Mouse (Mus musculus) neural tube, embryonic 15.5 days (tissue): ENCODE data around the gene Hoxa2. TPM values are rescaled to one million over a fixed set of nuclear protein-coding genes. Genes with fewer than 3 reads are reported as not detected.
A peak's percentile ranks its signal among the peaks of the same experiment; 100 is the strongest.

ENCODE experiments used
- ATAC-seq: fragments of 200-750 bp; cut with Nextera tagmentation; 2 replicates; pipeline ENCODE4 v1.8.0; 2017; ENCODE audit warnings: mild to moderate bottlenecking, moderate TSS enrichment, moderate library complexity; ENCODE audit not compliant: low FRiP score
- H3K27ac ChIP-seq: fragments of 300-500 bp; sonication (generic); replicated peaks from 2 replicates; pipeline ENCODE4 v1.5.1; 2015; ENCODE audit warnings: mild to moderate bottlenecking, inconsistent platforms
- H3K27me3 ChIP-seq: fragments of 300-500 bp; sonication (generic); replicated peaks from 2 replicates; pipeline ENCODE4 v1.6.1; 2015; ENCODE audit warnings: inconsistent platforms
- H3K36me3 ChIP-seq: fragments of 300-500 bp; sonication (generic); 2 replicates; pipeline ENCODE4 v1.6.1; 2015; ENCODE audit warnings: inconsistent platforms
- H3K4me1 ChIP-seq: fragments of 300-500 bp; sonication (generic); 2 replicates; pipeline ENCODE4 v1.6.1; 2015; ENCODE audit warnings: inconsistent platforms
- H3K4me2 ChIP-seq: fragments of 300-500 bp; sonication (generic); 2 replicates; pipeline ENCODE4 v1.6.1; 2015; ENCODE audit warnings: inconsistent platforms, mild to moderate bottlenecking, moderate library complexity
- H3K4me3 ChIP-seq: fragments of 300-500 bp; sonication (generic); replicated peaks from 2 replicates; pipeline ENCODE4 v1.5.1; 2015; ENCODE audit warnings: mild to moderate bottlenecking, inconsistent platforms
- H3K9ac ChIP-seq: fragments of 300-500 bp; sonication (generic); replicated peaks from 2 replicates; pipeline ENCODE4 v1.6.1; 2015; ENCODE audit warnings: mild to moderate bottlenecking, inconsistent platforms
- H3K9me3 ChIP-seq: fragments of 300-500 bp; sonication (generic); replicated peaks from 2 replicates; pipeline ENCODE4 v1.6.1; 2016; ENCODE audit warnings: inconsistent platforms
- WGBS: fragments of 180-500 bp; shearing (Covaris S2); methylation state at CpG from one replicate; pipeline ENCODE4 v1.1.7; 2015; ENCODE audit warnings: mixed read lengths; 5-methylcytosine and 5-hydroxymethylcytosine counted together
- polyA plus RNA-seq: library from polyadenylated mRNA; unstranded; fragments of >200 nt; fragmentation: Nextera tagmentation; extraction: Ambion mirVana; gene quantifications from 2 replicates; pipeline ENCODE4 v1.2.1, GENCODE M21; 2015

The Hoxa2 gene
- polyA plus RNA-seq, 1 experiment from 2014 or later = 12.0 TPM

GRCm38 (mm10) chr6:52200073-52200750 lies 35.6 kb upstream of the Hoxa2 start:
- 0 out of 2 replicates have a peak overlapping the region, but pooled peaks have one; percentile 26 for H3K9ac ChIP-seq
- 8% methylated on average over 30 of the region's 30 CpGs for WGBS
- peak overlapping the region; percentile 85 for H3K4me2 ChIP-seq
- H3K4me1 ChIP-seq = peaks cover 79% of the 10 kb centered on the region
- peak overlapping the region; percentile 76 for H3K27ac ChIP-seq
- H3K27me3 ChIP-seq = no peaks in the 10 kb centered on the region
- peaks cover 8% of the 10 kb centered on the region; the same call in 1 of the 2 replicates for H3K36me3 ChIP-seq
- peak overlapping the region; percentile 2; the same call in 1 of the 2 replicates for H3K4me3 ChIP-seq
- H3K9me3 ChIP-seq = no peaks in the 10 kb centered on the region
- ATAC-seq = peak; percentile 21; the same call in 1 of the 2 replicates

GRCm38 (mm10) chr6:52197271-52197670 lies 32.6 kb upstream of the Hoxa2 start:
- peaks cover 75% of the 10 kb centered on the region for H3K4me1 ChIP-seq
- H3K4me2 ChIP-seq = peak overlapping the region; percentile 32
- peak; percentile 64 for ATAC-seq

GRCm38 (mm10) chr6:52196811-52197210 lies 32.2 kb upstream of the Hoxa2 start:
- no peaks in the 10 kb centered on the region for H3K9me3 ChIP-seq
- H3K36me3 ChIP-seq = peaks cover 3% of the 10 kb centered on the region; the same call in 1 of the 2 replicates
- no peak for ATAC-seq
- H3K4me1 ChIP-seq = peaks cover 77% of the 10 kb centered on the region
- H3K4me3 ChIP-seq = no peak overlapping the region
- WGBS = 19% methylated on average over 9 of the region's 9 CpGs
- H3K9ac ChIP-seq = 0 out of 2 replicates have a peak overlapping the region, but pooled peaks have one; percentile 20
- peak overlapping the region; percentile 68 for H3K27ac ChIP-seq
- H3K27me3 ChIP-seq = no peaks in the 10 kb centered on the region
- peak overlapping the region; percentile 32 for H3K4me2 ChIP-seq

More at GRCm38 (mm10) chr6:52197271-52197670, 32.6 kb upstream of the Hoxa2 start:
- Histone ChIP-seq H3K27me3 (no peaks in the 10 kb centered on the region), H3K36me3 (peaks cover 3% of the 10 kb centered on the region; the same call in 1 of the 2 replicates), H3K27ac (peak overlapping the region; percentile 68), H3K9ac (0 out of 2 replicates have a peak overlapping the region, but pooled peaks have one; percentile 20), H3K9me3 (no peaks in the 10 kb centered on the region), H3K4me3 (no peak overlapping the region)
- 9% methylated on average over 10 of the region's 10 CpGs for WGBS

GRCm38 (mm10) chr6:52194690-52195089 lies 30.1 kb upstream of the Hoxa2 start:
- H3K4me3 ChIP-seq = no peak overlapping the region
- 19% methylated on average over 10 of the region's 10 CpGs for WGBS
- peak overlapping the region; percentile 21 for H3K4me2 ChIP-seq
- H3K9ac ChIP-seq = no peak overlapping the region
- no peaks in the 10 kb centered on the region for H3K27me3 ChIP-seq
- H3K27ac ChIP-seq = peak overlapping the region; percentile 63
- ATAC-seq = no peak
- H3K36me3 ChIP-seq = peaks cover 4% of the 10 kb centered on the region; the same call in 1 of the 2 replicates
- H3K4me1 ChIP-seq = peaks cover 73% of the 10 kb centered on the region
- H3K9me3 ChIP-seq = no peaks in the 10 kb centered on the region

- H3K4me1 ChIP-seq = peaks cover 84% of the 10 kb centered on the region
- H3K4me2 ChIP-seq = peak overlapping the region; percentile 97
- H3K36me3 ChIP-seq = peaks cover 4% of the 10 kb centered on the region; the same call in 1 of the 2 replicates
- peak overlapping the region; percentile 83 for H3K27ac ChIP-seq
- H3K9me3 ChIP-seq = no peaks in the 10 kb centered on the region
- H3K9ac ChIP-seq = peak overlapping the region; percentile 47
- H3K27me3 ChIP-seq = no peaks in the 10 kb centered on the region
- under 1% methylated on average over 36 of the region's 55 CpGs for WGBS
- ATAC-seq = peak; percentile 87
- peak overlapping the region; percentile 59 for H3K4me3 ChIP-seq
These were observed 27.4 kb upstream of the Hoxa2 start for GRCm38 (mm10) chr6:52191860-52192550.

GRCm38 (mm10) chr6:52190906-52191810 lies 26.5 kb upstream of the Hoxa2 start, which contains the start of gene Hoxa4:
Hoxa4 (minus strand) TSS chr6:52191753.
- Histone ChIP-seq H3K4me2 (peak within 1 kb of the TSS; percentile 97), H3K4me3 (peak within 1 kb of the TSS; percentile 59), H3K9me3 (no peaks in the 10 kb centered on the region), H3K36me3 (peaks cover 6% of the 10 kb centered on the region; the same call in 1 of the 2 replicates), H3K27ac (peak within 1 kb of the TSS; percentile 92), H3K4me1 (peaks cover 80% of the 10 kb centered on the region), H3K9ac (peak within 1 kb of the TSS; percentile 70), H3K27me3 (no peaks in the 10 kb centered on the region)
- 2% methylated on average over 74 of the region's 102 CpGs for WGBS
- ATAC-seq = peak; percentile 83

- 5% methylated on average over 23 of the region's 23 CpGs for WGBS
- Histone ChIP-seq H3K27me3 (no peaks in the 10 kb centered on the region), H3K4me1 (peaks cover 83% of the 10 kb centered on the region), H3K27ac (peak overlapping the region; percentile 92), H3K9ac (peak overlapping the region; percentile 70; the same call in 1 of the 2 replicates), H3K9me3 (no peaks in the 10 kb centered on the region), H3K4me3 (peak overlapping the region; percentile 59), H3K36me3 (peaks cover 6% of the 10 kb centered on the region; the same call in 1 of the 2 replicates), H3K4me2 (peak overlapping the region; percentile 97)
- no peak; the same call in 1 of the 2 replicates for ATAC-seq
These were observed 25.8 kb upstream of the Hoxa2 start for GRCm38 (mm10) chr6:52190410-52190809.

GRCm38 (mm10) chr6:52189909-52190308 lies 25.3 kb upstream of the Hoxa2 start:
- Histone ChIP-seq H3K9ac (peak overlapping the region; percentile 70; the same call in 1 of the 2 replicates), H3K4me3 (peak overlapping the region; percentile 59), H3K4me2 (peak overlapping the region; percentile 97), H3K27ac (peak overlapping the region; percentile 92), H3K9me3 (no peaks in the 10 kb centered on the region), H3K36me3 (peaks cover 6% of the 10 kb centered on the region; the same call in 1 of the 2 replicates), H3K27me3 (no peaks in the 10 kb centered on the region), H3K4me1 (peaks cover 87% of the 10 kb centered on the region)
- 17% methylated on average over 8 of the region's 8 CpGs for WGBS
- ATAC-seq = no peak

GRCm38 (mm10) chr6:52189172-52189591 lies 24.6 kb upstream of the Hoxa2 start:
- Histone ChIP-seq H3K36me3 (peaks cover 6% of the 10 kb centered on the region; the same call in 1 of the 2 replicates), H3K4me3 (no peak overlapping the region), H3K9ac (no peak overlapping the region), H3K27ac (peak overlapping the region; percentile 92), H3K27me3 (no peaks in the 10 kb centered on the region), H3K9me3 (no peaks in the 10 kb centered on the region), H3K4me2 (peak overlapping the region; percentile 97), H3K4me1 (peaks cover 87% of the 10 kb centered on the region)
- 24% methylated on average over 5 of the region's 5 CpGs for WGBS
- ATAC-seq = no peak

- Histone ChIP-seq H3K4me3 (no peak overlapping the region), H3K9ac (no peak overlapping the region), H3K27ac (0 out of 2 replicates have a peak overlapping the region, but pooled peaks have one; percentile 19), H3K9me3 (no peaks in the 10 kb centered on the region), H3K4me2 (no peak overlapping the region), H3K27me3 (no peaks in the 10 kb centered on the region), H3K4me1 (peaks cover 85% of the 10 kb centered on the region), H3K36me3 (peaks cover 6% of the 10 kb centered on the region; the same call in 1 of the 2 replicates)
- no peak for ATAC-seq
- 52% methylated on average over 1 of the region's 1 CpGs for WGBS
These were observed 21.9 kb upstream of the Hoxa2 start for GRCm38 (mm10) chr6:52186500-52186899.
